Mouse (Mus musculus): ENCODE data around the gene Mlf1.

The Mlf1 gene

GRCm38 (mm10) chr3:67447143-67447542, 73.2 kb downstream of the Mlf1 start:
- no peak for DNase-seq (ENCODE audit: extremely low spot score, low spot score)

Data from neural tube, embryonic 10.5 days (tissue).